Mouse (Mus musculus) left cerebral cortex, postnatal 25 days (tissue): ENCODE results near the gene Abca3. TPM values are rescaled to one million over a fixed set of nuclear protein-coding genes. Genes with fewer than 3 reads are reported as not detected.

ENCODE experiments used
- DNase-seq, 2 experiments: peaks; one replicate each; pipeline ENCODE4 v3.0.0; 2022; ENCODE audit warnings: low spot score in 2 of 2, mixed read lengths in 1 of 2
- intact Hi-C: fragments of 180-260 bp; cut with DNase I; formaldehyde crosslinking; loops from one replicate; pipeline ENCODE4 v1.15.1; 2025
- total RNA-seq, 2 experiments: library from RNA; stranded (reverse); gene quantifications; 2 replicates each; pipeline ENCODE4 v1.2.3; 2021

Gene Abca3
- total RNA-seq: 10 to 100 TPM; 78.7 to 81.7 TPM

DNA sequence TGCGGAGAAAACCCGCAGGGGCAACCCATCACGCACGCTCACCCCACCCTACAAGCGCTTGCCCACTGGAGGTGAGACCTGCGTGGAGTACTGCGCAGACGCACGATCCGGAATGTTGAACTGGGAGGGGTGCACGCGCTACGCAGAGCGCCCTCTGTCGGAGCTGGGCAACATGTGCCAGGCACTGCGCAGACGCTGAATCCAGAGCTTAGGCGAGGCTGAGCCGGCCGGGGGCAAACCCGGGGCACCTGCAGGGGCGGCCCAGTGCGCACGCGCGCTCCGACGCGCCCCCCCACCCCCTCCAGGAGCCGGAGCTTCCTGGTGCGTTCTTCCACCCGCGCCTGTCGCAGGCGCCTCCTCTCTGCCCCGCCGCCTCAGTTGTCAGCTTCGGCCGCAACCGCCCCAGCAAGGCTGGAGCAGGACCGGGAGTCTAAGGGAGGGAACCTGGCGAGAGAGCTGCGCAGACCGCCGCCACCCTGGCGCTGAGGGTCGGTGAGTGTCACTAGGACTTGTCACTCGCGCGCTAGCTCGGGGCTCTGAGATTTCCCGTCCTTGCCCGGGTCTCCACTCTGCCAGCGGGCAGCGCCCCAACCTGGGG lies at the start of gene Abca3:
TSS of gene Abca3 (plus strand) at position 191 of the 598 bp plus-strand sequence.
- intact Hi-C loops: loop anchor here (2.0 to 5.0 kb wide), 2 partner anchors 145 to 183 kb away; partner anchors contain the start of genes Atp6v0c, Ntn3 and Tbc1d24
- DNase-seq: peak; percentile 96 to 98

DNA sequence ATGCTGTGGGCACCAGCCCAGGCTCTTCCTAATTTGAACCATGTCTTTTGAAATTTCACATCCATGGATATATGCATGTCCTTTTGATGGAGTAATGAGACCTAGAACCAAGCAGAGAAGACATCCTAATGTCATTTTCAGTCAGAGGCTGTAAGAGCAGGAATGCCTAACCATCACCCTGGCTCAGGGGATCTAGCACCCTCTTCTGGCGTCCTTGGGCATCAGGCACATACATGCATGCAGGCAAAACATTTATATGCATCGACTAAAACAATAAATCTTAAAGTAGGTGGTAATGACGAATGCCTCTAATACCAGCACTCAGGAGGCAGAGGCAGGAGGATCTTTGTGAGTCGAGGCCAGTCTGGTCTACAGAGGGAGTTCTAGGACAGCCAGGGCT lies 44.2 kb upstream of the Abca3 start:
- DNase-seq: peak in 1 of 2 experiments; percentile 19
- intact Hi-C loops: loop anchor here (5.0 kb wide), 1 partner anchor 135 kb away; no protein-coding TSS in a partner anchor

DNA sequence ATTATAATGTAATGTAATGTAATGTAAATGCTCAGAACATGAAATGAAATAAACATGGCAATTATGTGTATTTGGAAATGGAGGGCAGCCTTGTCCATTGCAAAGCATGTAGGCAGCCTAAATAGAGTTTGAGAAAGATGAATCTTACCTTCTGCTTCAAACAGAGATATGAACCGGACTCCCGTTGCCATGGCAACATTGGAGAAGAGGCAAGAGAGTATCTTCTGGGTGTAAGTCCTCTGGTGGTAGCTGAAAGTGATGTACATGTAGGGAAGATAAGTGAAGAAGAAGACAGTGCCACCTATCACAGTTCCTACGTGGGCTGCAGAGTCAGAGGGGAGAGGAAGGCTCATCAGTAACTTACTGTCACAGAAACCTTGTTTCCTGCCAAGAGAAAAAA lies 30.9 kb upstream of the Abca3 start:
- peak; percentile 32 to 57 for DNase-seq
- intact Hi-C loops: no loop called here

DNA sequence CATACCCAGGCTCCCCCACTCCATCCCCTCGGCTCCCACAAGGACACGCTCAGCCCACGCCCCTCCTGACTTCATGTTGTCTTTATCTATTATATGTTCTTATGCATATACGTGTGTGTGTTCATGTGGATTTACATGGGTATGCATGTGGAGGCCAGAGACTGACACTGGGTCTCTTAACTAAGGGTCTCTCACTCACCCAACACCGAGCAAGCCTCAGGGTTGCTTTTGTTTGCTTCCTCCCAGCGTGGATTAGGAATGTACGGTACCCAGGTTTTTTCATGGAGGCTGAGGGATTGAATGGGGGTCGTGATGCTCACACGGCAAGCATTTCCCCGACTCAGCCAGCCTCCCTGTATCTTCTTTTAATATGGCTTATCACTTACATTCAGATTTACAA lies 26.7 kb upstream of the Abca3 start:
- no peak for DNase-seq
- intact Hi-C loops: no loop called here

DNA sequence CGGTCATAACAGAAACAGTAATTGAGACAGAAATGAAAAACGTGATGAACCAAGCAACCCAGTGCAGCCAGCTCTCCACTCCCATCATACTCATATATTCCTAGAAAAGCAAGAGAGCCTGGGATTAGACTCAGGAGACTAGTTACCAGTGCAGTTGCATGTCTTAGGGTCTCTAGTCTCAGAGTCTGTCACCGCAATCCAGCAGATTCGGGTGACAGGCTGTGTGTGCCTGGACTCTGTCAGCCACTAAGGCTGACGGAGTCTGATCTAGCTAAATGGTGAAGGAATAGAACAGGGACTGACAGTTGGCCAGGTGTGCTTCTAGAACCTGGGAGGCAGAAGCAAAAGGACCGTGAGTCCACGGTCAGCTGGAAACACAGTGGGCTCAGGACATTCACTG lies 24.1 kb upstream of the Abca3 start:
- no peak for DNase-seq
- intact Hi-C loops: no loop called here

DNA sequence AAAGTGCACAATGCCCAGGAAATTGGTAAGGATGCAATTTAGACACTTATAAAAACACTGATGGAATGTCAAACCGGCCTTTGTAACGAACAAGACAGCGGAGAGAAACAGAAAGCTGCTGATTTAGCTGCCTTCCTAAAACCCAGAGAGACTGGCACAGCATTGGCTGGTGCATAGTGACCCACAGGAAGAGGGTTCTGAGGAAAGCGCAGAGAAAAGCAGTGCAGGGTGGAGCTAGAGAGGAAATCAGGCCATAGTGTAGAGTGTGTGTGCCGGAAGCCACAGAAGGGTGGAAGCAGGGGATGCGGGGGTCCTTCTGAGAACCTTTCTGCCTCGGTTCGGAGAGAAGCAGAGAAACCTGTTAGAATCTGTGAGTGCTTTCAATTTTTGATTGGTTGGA lies 7.1 kb upstream of the Abca3 start:
- intact Hi-C loops: loop anchor here (5.0 kb wide), 1 partner anchor 92 kb away; the partner anchor contains the start of gene Ccnf
- DNase-seq: no peak

DNA sequence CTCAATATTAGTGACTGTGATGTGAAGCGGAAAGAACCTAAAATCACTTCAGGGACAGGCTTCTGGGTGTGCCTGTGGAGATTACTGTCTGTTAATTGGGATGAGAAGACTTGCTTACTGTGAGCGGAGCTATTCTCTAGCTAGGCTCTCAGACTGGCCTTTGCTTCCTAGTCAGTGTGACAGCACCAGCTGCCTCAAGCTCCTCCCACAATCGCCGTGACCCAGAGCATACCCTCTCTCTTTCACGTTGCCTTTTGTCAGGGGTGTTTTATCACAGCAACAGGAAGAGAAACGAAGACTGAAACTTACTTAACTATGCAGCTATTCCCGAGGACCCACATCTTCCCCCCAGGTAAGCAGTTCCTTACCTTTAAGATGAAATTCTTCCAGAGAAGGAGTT lies 4.9 kb upstream of the Abca3 start:
- no peak for DNase-seq
- intact Hi-C loops: loop anchor here (5.0 kb wide), 1 partner anchor 95 kb away; the partner anchor contains the start of gene Ccnf

DNA sequence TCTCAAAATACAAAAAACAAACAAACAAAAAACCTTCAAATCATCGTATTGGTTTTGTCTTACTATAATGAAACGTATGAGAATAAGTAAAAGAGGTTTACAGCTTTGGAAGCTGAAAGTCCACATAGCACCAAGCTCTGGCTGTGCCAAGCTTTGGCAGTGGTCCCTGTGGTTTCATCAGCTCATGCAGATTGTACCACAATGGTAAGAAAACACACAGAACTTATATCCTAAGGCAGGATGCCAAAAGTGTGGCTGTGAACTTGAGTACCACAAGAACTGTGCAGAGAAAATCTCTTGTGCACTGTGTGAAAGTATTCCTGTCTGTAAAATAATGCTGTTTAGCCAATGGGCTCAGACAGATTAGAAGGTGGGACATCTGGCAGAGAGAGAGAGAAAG lies 2.6 kb upstream of the Abca3 start:
- no peak for DNase-seq
- intact Hi-C loops: loop anchor here (5.0 kb wide), 1 partner anchor 97 kb away; the partner anchor contains the start of gene Ccnf

DNA sequence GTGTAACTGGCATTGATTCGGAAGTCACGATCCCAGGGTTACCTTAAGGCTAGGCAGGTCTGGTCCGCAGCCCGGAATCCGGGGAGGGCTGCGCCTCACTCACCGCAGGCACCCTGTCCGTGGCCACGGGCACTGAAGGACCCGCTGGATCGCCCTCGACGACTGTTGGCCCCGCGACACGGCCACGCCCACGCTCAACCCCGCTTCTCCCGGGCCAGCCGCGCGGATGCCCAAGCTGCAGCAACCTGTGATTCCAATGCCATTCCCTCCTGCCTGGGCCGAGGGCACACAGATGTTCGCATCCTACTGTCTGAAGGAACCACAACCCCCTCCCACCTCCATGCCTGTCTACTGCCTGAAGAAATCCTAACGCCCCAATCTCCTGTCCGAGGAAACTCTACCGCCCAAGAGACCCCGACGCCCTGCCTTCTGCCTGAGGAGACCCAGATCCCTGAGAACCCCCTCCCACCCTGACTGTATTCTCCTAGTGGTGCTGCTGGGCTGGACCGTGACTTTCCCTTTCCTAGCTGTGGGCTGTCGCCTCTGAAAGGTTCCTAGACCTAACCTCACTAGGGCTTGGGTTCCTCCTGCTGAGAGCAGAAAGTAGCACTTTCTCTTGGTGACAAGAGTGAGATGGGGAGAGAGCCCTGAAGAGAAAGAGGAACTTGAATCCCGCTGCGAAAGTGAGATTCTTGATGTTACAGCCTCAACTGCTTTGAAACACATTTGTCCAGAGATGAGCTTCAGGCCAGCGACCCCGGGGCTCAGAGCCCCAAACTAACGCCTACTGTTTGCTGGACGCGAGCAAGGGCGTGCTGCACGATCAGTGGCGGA lies 607 bp upstream of the Abca3 start, which contains the start of gene Abca17:
TSS of gene Abca17 (minus strand) at position 143 of the 834 bp plus-strand sequence.
- no peak for DNase-seq
- intact Hi-C loops: loop anchor here (2.0 to 5.0 kb wide), 2 partner anchors 144 to 182 kb away; partner anchors contain the start of genes Atp6v0c, Ntn3 and Tbc1d24

DNA sequence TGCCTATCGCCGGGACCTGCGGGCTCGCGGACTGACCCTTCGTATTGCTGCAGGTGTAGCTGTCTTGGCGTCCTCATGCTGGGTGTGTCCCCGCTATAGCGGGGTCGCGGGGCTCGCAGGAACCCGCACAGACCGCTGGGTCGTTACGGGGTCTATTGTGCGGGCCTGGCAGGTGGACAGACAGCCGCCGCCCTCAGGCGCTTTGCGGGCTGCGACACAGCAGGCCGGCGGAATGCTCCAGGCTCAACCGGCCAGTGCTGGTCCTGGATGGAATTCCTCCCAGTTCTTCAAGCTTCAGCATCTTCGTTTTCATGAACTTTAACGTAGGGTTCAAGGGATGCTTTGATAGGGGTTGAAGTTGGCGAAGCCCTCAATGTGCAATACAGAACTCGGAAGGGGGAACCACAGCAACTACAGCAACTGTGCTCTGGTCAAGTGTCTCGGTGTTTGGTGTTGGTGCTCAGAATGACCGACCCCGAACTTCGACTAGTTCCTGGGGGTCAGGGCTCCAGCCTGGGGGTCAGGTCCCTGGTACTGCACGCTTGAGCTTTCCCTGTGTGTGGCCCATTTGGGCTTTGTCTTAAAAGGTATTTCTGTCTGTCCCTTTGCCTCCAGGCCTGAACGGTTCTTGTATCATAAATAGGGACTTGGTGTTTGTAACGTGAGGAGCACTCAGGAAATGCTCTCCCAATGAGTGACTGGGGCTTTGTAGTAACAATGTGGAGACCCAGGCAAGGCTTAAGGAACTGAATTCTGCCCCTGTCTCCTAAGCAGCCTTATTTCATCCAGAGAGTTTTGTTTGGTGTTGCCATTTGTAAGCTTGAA lies 832 bp downstream of the Abca3 start:
- intact Hi-C loops: loop anchor here (5.0 kb wide), 1 partner anchor 145 kb away; the partner anchor contains the start of genes Ntn3 and Tbc1d24
- no peak for DNase-seq

DNA sequence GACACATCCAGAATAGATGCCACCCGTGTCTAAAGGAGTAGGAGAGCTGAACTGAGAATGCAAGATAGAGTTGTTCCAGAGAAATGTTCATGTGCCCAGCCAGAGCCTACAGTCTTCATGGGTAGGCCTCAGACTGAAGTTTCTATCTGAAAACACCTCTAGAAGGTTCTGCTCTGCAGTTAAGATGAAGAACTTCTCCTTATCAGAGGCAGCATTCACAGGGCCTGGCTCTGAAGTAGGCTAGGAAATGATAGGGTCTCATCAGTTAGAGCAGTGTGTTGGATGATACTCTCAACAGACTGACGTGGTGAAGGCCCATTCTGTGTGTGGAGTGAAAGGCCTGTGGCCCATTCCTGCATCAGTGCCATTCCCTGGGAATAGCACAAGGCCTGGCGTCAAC lies 2.2 kb downstream of the Abca3 start:
- DNase-seq: no peak
- intact Hi-C loops: loop anchor here (5.0 kb wide), 1 partner anchor 147 kb away; the partner anchor contains the start of genes Ntn3 and Tbc1d24

DNA sequence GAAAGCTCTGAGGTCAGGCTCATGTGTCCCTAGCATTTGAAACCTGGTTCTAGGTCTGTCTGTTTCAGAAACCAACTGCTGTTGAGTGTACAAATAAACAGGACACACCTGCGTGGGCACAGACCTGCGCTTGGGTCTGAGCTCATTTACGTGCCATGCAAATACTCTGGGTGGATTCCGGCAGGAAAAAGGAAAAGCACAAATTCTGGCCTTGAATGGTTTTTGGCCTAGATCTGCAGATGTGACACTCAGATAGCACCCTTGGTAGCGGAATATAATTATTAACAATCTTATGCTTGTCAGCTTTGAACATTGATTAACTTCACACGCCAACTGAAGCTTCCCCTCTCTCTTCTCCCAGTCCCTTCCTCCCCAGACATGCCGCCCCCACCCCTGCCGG lies 3.5 kb downstream of the Abca3 start:
- intact Hi-C loops: no loop called here
- no peak for DNase-seq

DNA sequence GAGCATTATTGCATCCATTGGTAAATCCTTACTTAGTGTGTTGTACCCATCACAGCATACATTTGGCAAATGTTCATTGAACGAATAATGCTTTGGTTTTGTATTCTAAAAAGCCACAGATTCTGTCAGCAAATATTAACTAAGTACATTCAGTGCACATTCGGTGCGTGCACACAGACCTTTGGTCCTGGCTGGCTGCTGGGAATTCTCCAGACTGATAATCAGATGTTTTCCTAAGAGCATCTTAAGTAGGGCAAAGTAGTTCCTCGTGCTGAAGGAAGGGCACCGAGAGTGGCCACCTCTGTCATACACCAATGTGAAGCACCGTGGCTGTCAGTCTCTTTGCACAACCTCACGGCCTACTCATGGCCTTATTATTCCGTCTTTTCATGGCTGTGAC lies 7.3 kb downstream of the Abca3 start:
- no peak for DNase-seq
- intact Hi-C loops: no loop called here

DNA sequence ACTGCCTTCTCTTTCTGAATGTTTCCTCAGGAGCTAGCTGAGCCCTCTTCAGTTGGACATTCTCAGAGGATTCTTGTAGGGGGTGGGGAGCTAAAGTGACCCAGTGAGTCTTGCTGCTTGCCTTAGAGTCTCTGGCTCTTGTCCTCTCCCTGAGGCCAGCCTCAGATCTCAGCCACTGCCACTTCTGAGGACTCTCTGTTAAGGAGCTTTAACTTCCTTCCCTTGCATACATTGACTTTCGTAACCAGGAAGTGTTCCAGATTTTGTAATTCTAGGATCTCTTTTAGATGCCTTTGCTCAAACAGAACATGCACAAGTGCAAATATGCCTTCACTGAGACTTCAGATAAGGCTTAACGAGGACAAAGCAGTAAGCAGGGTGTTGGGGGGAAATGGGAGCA lies 8.2 kb downstream of the Abca3 start:
- peak in 1 of 2 experiments; percentile 19 for DNase-seq
- intact Hi-C loops: no loop called here

DNA sequence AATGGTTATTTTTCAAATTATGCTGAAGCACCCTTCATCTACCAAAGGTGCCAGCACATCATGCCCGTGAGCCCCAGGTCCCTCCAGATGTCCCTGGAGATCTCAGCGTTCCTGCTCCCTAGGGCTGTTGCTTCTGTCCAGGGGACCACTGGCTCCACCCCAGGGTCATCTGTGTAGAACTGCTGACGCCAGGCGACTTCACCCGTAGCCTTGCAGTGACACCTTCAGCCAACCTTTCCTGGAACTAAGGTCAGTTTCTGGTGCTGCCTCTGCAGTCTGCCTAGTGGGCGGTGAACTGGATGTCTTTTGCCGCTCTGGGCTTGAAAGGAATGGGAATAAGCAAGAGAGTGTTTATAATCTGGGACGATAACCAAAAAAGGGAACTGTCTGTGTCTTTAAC lies 9.1 kb downstream of the Abca3 start:
- DNase-seq: no peak
- intact Hi-C loops: no loop called here

DNA sequence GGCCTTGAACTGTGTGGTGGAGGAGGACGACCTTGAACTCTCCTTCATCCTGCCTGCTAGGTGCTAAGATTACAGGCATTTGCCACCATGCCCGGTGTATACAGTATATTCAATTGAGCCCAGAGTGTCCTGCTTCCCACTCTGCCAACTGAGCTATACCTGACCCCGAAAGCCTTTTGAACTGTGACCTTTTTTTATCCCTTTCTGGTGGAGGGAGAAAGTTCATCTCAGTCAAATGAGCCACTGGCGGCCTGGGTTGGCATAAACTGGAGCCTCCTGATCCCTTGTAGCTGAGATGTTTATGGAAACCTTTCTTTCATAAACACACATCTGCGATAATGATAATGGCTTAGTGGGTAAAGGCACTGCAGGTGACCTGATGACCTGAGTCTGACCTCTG lies 9.5 kb downstream of the Abca3 start:
- no peak for DNase-seq
- intact Hi-C loops: no loop called here

DNA sequence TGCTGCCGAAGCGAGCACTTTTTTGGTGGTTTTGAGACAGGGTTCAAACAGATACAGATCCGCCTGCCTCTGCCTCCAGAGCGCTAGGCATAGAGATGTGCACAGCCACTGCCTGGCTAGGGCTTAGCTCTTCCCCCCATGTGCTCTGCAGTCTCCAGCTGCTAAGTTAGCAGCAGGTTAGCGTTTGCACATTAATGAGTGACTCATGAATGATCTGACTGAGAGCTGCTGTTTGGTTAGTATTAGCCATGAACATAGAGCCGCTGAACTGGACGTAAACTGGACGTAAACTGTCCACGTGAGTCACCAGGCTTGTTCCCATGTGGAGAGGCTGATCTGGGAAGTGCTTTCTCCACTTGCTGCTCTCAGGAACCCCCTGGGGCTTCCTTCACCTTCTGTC lies 10.8 kb downstream of the Abca3 start:
- DNase-seq: no peak
- intact Hi-C loops: no loop called here

DNA sequence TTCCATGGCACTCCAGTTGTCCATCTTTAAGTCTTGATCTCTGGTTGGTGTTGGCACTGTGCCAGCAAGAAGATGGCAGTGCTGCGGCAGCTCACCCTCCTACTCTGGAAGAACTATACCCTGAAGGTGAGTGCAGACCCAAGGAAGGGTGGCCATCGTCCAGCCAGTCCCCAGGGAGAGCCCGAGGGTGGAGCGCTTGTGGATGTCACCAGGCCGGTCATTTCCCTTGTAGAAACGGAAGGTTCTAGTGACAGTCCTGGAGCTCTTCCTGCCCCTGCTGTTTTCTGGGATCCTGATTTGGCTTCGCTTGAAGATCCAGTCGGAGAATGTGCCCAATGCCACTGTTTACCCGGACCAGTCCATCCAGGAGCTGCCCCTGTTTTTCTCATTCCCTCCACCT lies 12.7 kb downstream of the Abca3 start:
- intact Hi-C loops: no loop called here
- no peak for DNase-seq

DNA sequence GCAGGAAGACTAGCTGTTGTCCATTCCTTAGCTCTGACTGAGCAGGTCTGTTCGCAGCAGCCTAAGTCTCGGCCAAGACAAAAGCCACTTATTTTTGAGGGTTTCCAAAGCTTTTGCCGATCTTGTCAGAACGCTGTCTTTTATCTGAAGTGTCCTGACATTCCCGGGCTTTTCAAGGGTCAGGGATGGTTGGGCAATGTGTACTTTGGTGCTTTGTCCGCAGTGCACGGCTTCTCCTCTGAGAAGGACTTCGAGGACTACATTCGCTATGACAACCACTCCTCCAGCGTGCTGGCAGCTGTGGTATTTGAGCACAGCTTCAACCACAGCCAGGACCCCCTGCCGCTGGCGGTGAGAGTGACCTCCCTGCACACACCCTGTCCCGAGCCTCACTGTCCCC lies 14.1 kb downstream of the Abca3 start:
- DNase-seq: no peak
- intact Hi-C loops: no loop called here
